Mouse (Mus musculus) stomach, postnatal 0 days (tissue): Measurements from ENCODE around the gene Asgr1. TPM values are rescaled to one million over a fixed set of nuclear protein-coding genes. Genes with fewer than 3 reads are reported as not detected.

ENCODE experiments used
- ATAC-seq: fragments of 200-750 bp; cut with Nextera tagmentation; 2 replicates; pipeline ENCODE4 v1.8.0; 2017; ENCODE audit not compliant: low FRiP score, low TSS enrichment
- DNase-seq: peaks from one replicate; pipeline ENCODE4 v3.0.0-alpha.2; 2016; ENCODE audit warnings: low spot score
- H3K27ac ChIP-seq: fragments of 300-500 bp; sonication (generic); replicated peaks from 2 replicates; pipeline ENCODE4 v1.5.1; 2014; ENCODE audit warnings: mild to moderate bottlenecking, control low read depth
- H3K27me3 ChIP-seq: fragments of 300-500 bp; sonication (generic); 2 replicates; pipeline ENCODE4 v1.6.1; 2014; ENCODE audit warnings: low read length; ENCODE audit not compliant: control insufficient read depth, insufficient read depth
- H3K36me3 ChIP-seq: fragments of 300-500 bp; sonication (generic); 2 replicates; pipeline ENCODE4 v1.6.1; 2014; ENCODE audit warnings: low read length, mixed read lengths; ENCODE audit not compliant: control insufficient read depth, insufficient read depth
- H3K4me1 ChIP-seq: fragments of 300-500 bp; sonication (generic); replicated peaks from 2 replicates; pipeline ENCODE4 v1.6.1; 2014; ENCODE audit warnings: antibody characterized with exemption; ENCODE audit not compliant: control insufficient read depth, insufficient read depth
- H3K4me2 ChIP-seq: fragments of 300-500 bp; sonication (generic); replicated peaks from 2 replicates; pipeline ENCODE4 v1.6.1; 2014; ENCODE audit warnings: low read depth, mild to moderate bottlenecking, control low read depth, moderate library complexity
- H3K4me3 ChIP-seq: fragments of 300-500 bp; sonication (generic); 2 replicates; pipeline ENCODE4 v1.5.1; 2014; ENCODE audit warnings: low read depth, low read length, control low read depth
- H3K9ac ChIP-seq: fragments of 300-500 bp; sonication (generic); 2 replicates; pipeline ENCODE4 v1.6.1; 2014; ENCODE audit warnings: mild to moderate bottlenecking, low read length, control low read depth, mixed read lengths
- H3K9me3 ChIP-seq: fragments of 300-500 bp; sonication (generic); 2 replicates; pipeline ENCODE4 v1.6.1; 2016; ENCODE audit warnings: low read length; ENCODE audit not compliant: control insufficient read depth
- CTCF ChIP-seq: IDR thresholded peaks from 2 replicates; pipeline ENCODE4 v1.5.1; 2016; ENCODE audit warnings: antibody characterized with exemption, low read depth, mild to moderate bottlenecking, moderate library complexity
- EP300 ChIP-seq: optimal IDR thresholded peaks from 2 replicates; pipeline ENCODE3; 2016; ENCODE audit warnings: antibody characterized with exemption
- WGBS: fragments of 180-500 bp; shearing (Covaris S2); extraction: QIAGEN DNeasy Blood & Tissue Kit; methylation state at CpG from one replicate; pipeline ENCODE4 v1.1.7; 2014; 5-methylcytosine and 5-hydroxymethylcytosine counted together
- polyA plus RNA-seq: library from polyadenylated mRNA; unstranded; fragments of >200 nt; fragmentation: Nextera tagmentation; extraction: Ambion mirVana; gene quantifications from 2 replicates; pipeline ENCODE4 v1.2.1, GENCODE M21; 2015

The Asgr1 gene
- polyA plus RNA-seq: 0.70 and 0.83 TPM in 2 replicates

- TF ChIP-seq EP300 (no peak), CTCF (no peak)
- no peak within 1 kb of the TSS for H3K27ac ChIP-seq
- H3K36me3 ChIP-seq: no peaks in the 10 kb centered on the region
- ATAC-seq (no peak), DNase-seq (no peak)
- H3K4me1 ChIP-seq: no peaks in the 10 kb centered on the region; the same call in 1 of the 2 replicates
- no peak within 1 kb of the TSS for H3K4me3 ChIP-seq
- whole genome bisulfite sequencing: 83% methylated on average over 10 of the region's 10 CpGs
- no peak within 1 kb of the TSS for H3K9ac ChIP-seq
- H3K4me2 ChIP-seq: no peak within 1 kb of the TSS
- H3K27me3 ChIP-seq: no peaks in the 10 kb centered on the region
- no peaks in the 10 kb centered on the region for H3K9me3 ChIP-seq
Observed at GRCm38 (mm10) chr11:70053898-70054570, at the start of gene Asgr1. TSS of gene Asgr1 (plus strand) at chr11:70054085.

DNA sequence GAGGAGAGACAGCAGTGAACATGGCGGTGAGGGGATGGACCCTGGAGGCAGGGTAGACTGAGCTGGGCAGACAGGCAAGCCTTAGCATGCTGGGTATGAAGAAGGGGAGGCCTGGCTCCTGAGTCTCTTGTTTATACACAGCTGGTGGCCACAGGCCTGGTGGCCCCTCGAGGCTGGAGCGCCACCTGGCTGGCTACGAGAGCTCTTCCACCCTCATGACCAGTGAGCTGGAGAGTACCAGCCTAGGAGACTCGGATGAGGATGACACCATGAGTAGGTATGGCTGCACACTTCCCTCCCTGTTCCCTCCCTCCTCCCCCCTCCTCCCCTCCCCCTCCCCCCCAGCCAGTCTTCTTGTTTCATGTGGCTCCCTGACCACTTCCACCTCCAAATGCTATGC lies 48.4 kb upstream of the Asgr1 start:
- WGBS: 60% methylated on average over 5 of the region's 5 CpGs
- Histone ChIP-seq H3K9me3 (no peaks in the 10 kb centered on the region), H3K27ac (no peak overlapping the region), H3K4me3 (no peak overlapping the region), H3K4me1 (no peaks in the 10 kb centered on the region), H3K36me3 (peaks cover 30% of the 10 kb centered on the region), H3K27me3 (no peaks in the 10 kb centered on the region), H3K9ac (no peak overlapping the region), H3K4me2 (no peak overlapping the region)
- no peak for ATAC-seq
- DNase-seq: no peak
- TF ChIP-seq CTCF: peak; percentile 63
- no peak for TF ChIP-seq EP300

DNA sequence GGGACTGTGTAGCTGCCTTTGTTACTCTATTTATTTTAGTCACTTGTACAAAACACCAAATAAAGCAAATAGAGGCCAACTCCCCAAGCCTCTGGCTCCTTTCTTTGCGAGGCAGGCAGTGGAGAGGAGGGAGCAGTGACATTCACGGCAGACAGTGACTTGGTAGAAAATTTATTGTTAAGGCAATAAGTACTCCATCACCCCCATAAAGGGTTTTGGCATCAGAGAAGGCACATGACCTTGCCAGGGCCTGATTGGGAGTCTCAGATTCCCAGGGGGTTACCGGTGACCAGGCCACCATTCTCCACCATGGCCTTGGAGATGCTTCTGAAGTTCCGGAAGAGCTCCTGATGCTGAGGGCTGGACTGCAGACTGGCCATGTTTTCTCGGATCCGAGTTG lies 43.9 kb upstream of the Asgr1 start:
- ATAC-seq (no peak), DNase-seq (no peak)
- Histone ChIP-seq H3K4me3 (no peak overlapping the region), H3K4me1 (peaks cover 2% of the 10 kb centered on the region; the same call in 1 of the 2 replicates), H3K27me3 (no peaks in the 10 kb centered on the region), H3K9ac (no peak overlapping the region), H3K9me3 (no peaks in the 10 kb centered on the region), H3K4me2 (no peak overlapping the region), H3K36me3 (peaks cover 52% of the 10 kb centered on the region), H3K27ac (no peak overlapping the region)
- 84% methylated on average over 6 of the region's 6 CpGs for WGBS
- TF ChIP-seq EP300 (no peak), CTCF (no peak)

GRCm38 (mm10) chr11:70010548-70010947 lies 43.3 kb upstream of the Asgr1 start:
- H3K4me2 ChIP-seq: no peak overlapping the region
- peaks cover 52% of the 10 kb centered on the region for H3K36me3 ChIP-seq
- no peak for DNase-seq
- TF ChIP-seq CTCF (no peak), EP300 (no peak)
- peaks cover 2% of the 10 kb centered on the region; the same call in 1 of the 2 replicates for H3K4me1 ChIP-seq
- no peak overlapping the region for H3K27ac ChIP-seq
- WGBS: 81% methylated on average over 12 of the region's 12 CpGs
- H3K4me3 ChIP-seq: no peak overlapping the region
- no peaks in the 10 kb centered on the region for H3K27me3 ChIP-seq
- ATAC-seq: no peak
- no peak overlapping the region for H3K9ac ChIP-seq
- no peaks in the 10 kb centered on the region for H3K9me3 ChIP-seq

- WGBS: 91% methylated on average over 10 of the region's 10 CpGs
- H3K9me3 ChIP-seq: no peaks in the 10 kb centered on the region
- DNase-seq (no peak), ATAC-seq (no peak)
- H3K4me2 ChIP-seq: no peak overlapping the region
- no peak overlapping the region for H3K27ac ChIP-seq
- TF ChIP-seq CTCF: no peak
- TF ChIP-seq EP300: no peak
- H3K4me3 ChIP-seq: no peak overlapping the region
- no peaks in the 10 kb centered on the region for H3K27me3 ChIP-seq
- peaks cover 52% of the 10 kb centered on the region for H3K36me3 ChIP-seq
- H3K9ac ChIP-seq: no peak overlapping the region
- H3K4me1 ChIP-seq: peaks cover 2% of the 10 kb centered on the region; the same call in 1 of the 2 replicates
Observed at GRCm38 (mm10) chr11:70010961-70011360, 42.9 kb upstream of the Asgr1 start.

GRCm38 (mm10) chr11:70012931-70013330 lies 41.0 kb upstream of the Asgr1 start:
- H3K4me1 ChIP-seq: peaks cover 4% of the 10 kb centered on the region; the same call in 1 of the 2 replicates
- no peak overlapping the region for H3K27ac ChIP-seq
- H3K4me2 ChIP-seq: no peak overlapping the region
- no peak for ATAC-seq
- DNase-seq: no peak
- no peak overlapping the region for H3K4me3 ChIP-seq
- H3K36me3 ChIP-seq: peaks cover 40% of the 10 kb centered on the region
- 84% methylated on average over 9 of the region's 9 CpGs for WGBS
- H3K27me3 ChIP-seq: no peaks in the 10 kb centered on the region
- no peaks in the 10 kb centered on the region for H3K9me3 ChIP-seq
- H3K9ac ChIP-seq: no peak overlapping the region
- no peak for TF ChIP-seq CTCF
- no peak for TF ChIP-seq EP300
